Mouse (Mus musculus) embryonic fibroblast, embryonic 13.5 days (primary cell): Measurements from ENCODE around the gene Ahctf1. TPM values are rescaled to one million over a fixed set of nuclear protein-coding genes. Genes with fewer than 3 reads are reported as not detected.
"Not testable (repeated sequence)": the region's sequence is repeated elsewhere in the genome, so short reads cannot be mapped to it uniquely, and the experiment has no call there.

Experiments used
- H3K27ac ChIP-seq: 2 replicates; pipeline ENCODE4 v1.5.1; 2012; ENCODE audit warnings: low read length, control low read depth, inconsistent platforms; ENCODE audit not compliant: insufficient read depth
- H3K4me1 ChIP-seq: 2 replicates; pipeline ENCODE4 v1.6.1; 2011; ENCODE audit warnings: low read length; ENCODE audit not compliant: control insufficient read depth, insufficient read depth
- H3K4me3 ChIP-seq: 2 replicates; pipeline ENCODE4 v1.5.1; 2011; ENCODE audit warnings: mild to moderate bottlenecking, control low read depth, low read length; ENCODE audit not compliant: insufficient read depth
- CTCF ChIP-seq: IDR thresholded peaks from 2 replicates; pipeline ENCODE4 v1.5.1; 2011; ENCODE audit warnings: mild to moderate bottlenecking, control low read depth, low read length, moderate library complexity, borderline replicate concordance; ENCODE audit not compliant: insufficient read depth
- POLR2A ChIP-seq: IDR thresholded peaks from 2 replicates; pipeline ENCODE4 v1.6.1; 2011; ENCODE audit warnings: low read depth, mild to moderate bottlenecking, control low read depth, low read length, moderate library complexity
- polyA plus RNA-seq: library from polyadenylated mRNA; stranded (reverse); fragments of >200 nt; gene quantifications from 2 replicates; pipeline ENCODE4 v1.2.4, GENCODE M21; 2011; ENCODE audit warnings: low read depth; ENCODE audit not compliant: missing spikeins, insufficient read length

The Ahctf1 gene
- polyA plus RNA-seq, 1 experiment, result 85.9 TPM

- TF ChIP-seq POLR2A, result no peak
- TF ChIP-seq CTCF, result no peak
- no peaks in the 10 kb centered on the region for H3K4me1 ChIP-seq
- no peak overlapping the region for H3K27ac ChIP-seq
- H3K4me3 ChIP-seq, result no peak overlapping the region
These were observed 30.1 kb upstream of the Ahctf1 start for GRCm38 (mm10) chr1:179833596-179833995.

- H3K27ac ChIP-seq, result no peak overlapping the region
- TF ChIP-seq CTCF, result no peak
- no peak for TF ChIP-seq POLR2A
- no peak overlapping the region for H3K4me3 ChIP-seq
- H3K4me1 ChIP-seq, result no peaks in the 10 kb centered on the region
These were observed 29.3 kb upstream of the Ahctf1 start for GRCm38 (mm10) chr1:179832710-179833240.

- H3K27ac ChIP-seq, result no peak overlapping the region
- H3K4me1 ChIP-seq, result no peaks in the 10 kb centered on the region
- H3K4me3 ChIP-seq, result no peak overlapping the region
- TF ChIP-seq CTCF (no peak), POLR2A (no peak)
These were observed 25.4 kb upstream of the Ahctf1 start for GRCm38 (mm10) chr1:179828900-179829299.

- H3K27ac ChIP-seq, result no peak overlapping the region
- no peaks in the 10 kb centered on the region for H3K4me1 ChIP-seq
- TF ChIP-seq CTCF, result no peak
- no peak for TF ChIP-seq POLR2A
- H3K4me3 ChIP-seq, result no peak overlapping the region
These were observed 24.6 kb upstream of the Ahctf1 start for GRCm38 (mm10) chr1:179828051-179828450.

GRCm38 (mm10) chr1:179824549-179824948 lies 21.1 kb upstream of the Ahctf1 start:
- Histone ChIP-seq H3K27ac (no peak overlapping the region), H3K4me3 (no peak overlapping the region), H3K4me1 (no peaks in the 10 kb centered on the region)
- TF ChIP-seq POLR2A (no peak), CTCF (no peak)

- H3K27ac ChIP-seq, H3K4me1 ChIP-seq, H3K4me3 ChIP-seq: not testable (repeated sequence)
These were observed 15.2 kb upstream of the Ahctf1 start for GRCm38 (mm10) chr1:179818490-179819278.

GRCm38 (mm10) chr1:179814616-179815015 lies 11.1 kb upstream of the Ahctf1 start:
- Histone ChIP-seq H3K27ac (no peak overlapping the region), H3K4me1 (no peaks in the 10 kb centered on the region), H3K4me3 (no peak overlapping the region)
- TF ChIP-seq CTCF (no peak), POLR2A (no peak)

GRCm38 (mm10) chr1:179813385-179813784 lies 9.9 kb upstream of the Ahctf1 start:
- no peaks in the 10 kb centered on the region for H3K4me1 ChIP-seq
- H3K4me3 ChIP-seq, result no peak overlapping the region
- no peak overlapping the region for H3K27ac ChIP-seq
- no peak for TF ChIP-seq CTCF
- TF ChIP-seq POLR2A, result no peak

- Histone ChIP-seq H3K4me3 (no peak overlapping the region), H3K4me1 (no peaks in the 10 kb centered on the region), H3K27ac (no peak overlapping the region)
- no peak for TF ChIP-seq CTCF
- no peak for TF ChIP-seq POLR2A
These were observed 4.8 kb upstream of the Ahctf1 start for GRCm38 (mm10) chr1:179808300-179808699.

- TF ChIP-seq CTCF (no peak), POLR2A (no peak)
These were observed 4.0 kb upstream of the Ahctf1 start for GRCm38 (mm10) chr1:179807468-179807867.

GRCm38 (mm10) chr1:179805751-179806150 lies 2.3 kb upstream of the Ahctf1 start:
- no peaks in the 10 kb centered on the region for H3K4me1 ChIP-seq
- H3K4me3 ChIP-seq, result no peak overlapping the region
- no peak overlapping the region for H3K27ac ChIP-seq
- TF ChIP-seq CTCF (no peak), POLR2A (no peak)

More at GRCm38 (mm10) chr1:179807468-179807867, 4.0 kb upstream of the Ahctf1 start:
- Histone ChIP-seq H3K4me1 (no peaks in the 10 kb centered on the region), H3K27ac (no peak overlapping the region), H3K4me3 (no peak overlapping the region)
